Mouse (Mus musculus) layer of hippocampus, adult 9-11 months (tissue): ENCODE data around the gene Popdc2.

Source experiments
- DNase-seq: peaks from one replicate; pipeline ENCODE4 v3.0.0; 2022

Popdc2 gene

GRCm38 (mm10) chr16:38358256-38358812 lies 3.7 kb upstream of the Popdc2 start:
- DNase-seq = no peak

DNA sequence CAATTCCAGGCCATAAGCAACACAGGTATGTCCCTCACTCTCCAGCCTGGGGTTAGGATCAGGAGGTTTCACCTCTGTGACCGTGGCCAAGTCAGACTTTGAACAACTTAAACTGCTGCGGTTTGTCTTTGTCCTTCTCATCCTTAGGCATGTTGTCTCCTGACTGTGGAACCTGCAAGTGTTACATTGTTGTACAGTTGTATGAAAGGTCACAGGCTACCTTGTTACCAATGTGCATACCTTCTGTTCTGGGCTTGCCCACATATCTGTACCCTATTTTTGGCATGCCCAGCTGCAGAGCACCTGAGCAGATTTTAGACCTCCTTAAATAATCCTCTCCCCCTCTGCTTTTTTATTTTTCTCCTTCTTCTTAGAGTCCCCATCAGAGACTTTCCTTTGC lies 2.8 kb upstream of the Popdc2 start:
- DNase-seq = no peak

DNA sequence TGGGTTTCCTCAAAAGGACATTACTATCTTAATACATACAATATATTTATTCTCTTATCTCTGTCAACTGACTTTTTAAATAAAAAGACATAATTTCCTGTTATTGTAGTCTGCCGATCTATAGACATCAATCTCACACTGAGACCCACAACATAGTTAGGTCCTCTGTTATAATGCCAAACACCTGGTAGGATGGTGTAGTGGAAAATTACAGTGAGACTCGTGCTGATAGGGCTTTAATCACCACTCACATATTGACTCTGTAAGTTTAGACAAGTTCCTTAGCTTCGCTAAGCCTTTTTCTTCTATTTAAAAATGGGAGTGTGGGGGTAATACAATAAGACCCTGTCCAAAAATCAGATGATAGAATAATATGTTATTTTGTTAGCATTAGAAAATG lies 2.2 kb upstream of the Popdc2 start:
- DNase-seq = no peak

DNA sequence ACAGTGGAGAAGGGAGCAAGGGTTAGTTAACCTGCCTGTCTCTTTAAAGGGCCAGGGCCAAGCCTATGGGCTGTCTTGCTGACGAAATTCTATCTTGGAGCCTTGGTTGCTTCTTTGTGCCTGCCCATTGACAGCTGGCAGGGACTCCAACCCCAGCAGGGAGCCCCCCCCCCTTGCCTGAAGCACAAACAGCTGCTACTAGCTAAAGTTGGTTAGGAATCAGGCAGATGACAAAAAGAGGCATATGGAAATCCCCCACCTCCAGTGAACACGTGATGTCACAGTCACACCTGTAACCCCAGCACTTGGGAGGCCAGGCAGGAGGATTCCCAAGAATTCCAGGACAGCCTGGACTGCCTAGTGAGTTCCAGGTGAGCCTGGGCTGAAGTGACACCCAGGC lies 1.7 kb upstream of the Popdc2 start:
- no peak for DNase-seq

DNA sequence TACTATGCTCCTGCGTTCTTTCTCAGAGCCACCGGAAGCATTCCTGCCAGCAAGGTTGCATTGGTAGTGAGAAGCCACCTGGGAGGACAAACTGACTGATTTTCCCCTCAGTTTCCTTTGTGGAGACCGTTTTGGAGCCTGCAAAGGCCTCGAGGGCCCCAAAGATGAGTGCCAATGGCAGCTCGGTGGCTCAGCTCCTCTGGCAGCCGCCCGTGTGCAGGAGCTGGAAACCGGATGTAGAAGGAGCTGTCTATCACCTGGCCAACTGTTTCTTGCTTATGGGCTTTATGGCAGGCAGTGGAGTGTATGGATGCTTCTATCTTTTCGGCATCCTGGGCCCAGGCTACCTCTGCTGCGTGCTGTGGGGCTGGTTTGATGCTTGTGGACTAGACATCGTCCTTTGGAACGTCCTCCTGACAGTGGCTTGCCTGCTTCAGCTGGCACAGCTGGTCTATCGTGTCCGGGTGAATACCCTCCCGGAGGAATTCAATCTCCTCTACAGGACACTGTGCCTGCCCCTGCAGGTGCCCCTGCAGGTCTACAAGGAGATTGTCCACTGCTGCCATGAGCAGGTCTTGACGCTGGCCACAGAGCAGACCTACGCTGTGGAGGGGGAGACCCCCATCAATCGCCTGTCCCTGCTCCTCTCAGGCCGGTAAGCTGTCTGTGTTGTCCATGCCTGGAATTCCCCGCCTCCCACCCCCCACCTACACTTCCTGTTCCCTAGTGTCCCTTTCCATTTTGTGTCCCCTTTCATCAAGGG lies 665 bp downstream of the Popdc2 start:
- DNase-seq = no peak

- DNase-seq = no peak
Measured at GRCm38 (mm10) chr16:38363256-38363595, 1.2 kb downstream of the Popdc2 start.

DNA sequence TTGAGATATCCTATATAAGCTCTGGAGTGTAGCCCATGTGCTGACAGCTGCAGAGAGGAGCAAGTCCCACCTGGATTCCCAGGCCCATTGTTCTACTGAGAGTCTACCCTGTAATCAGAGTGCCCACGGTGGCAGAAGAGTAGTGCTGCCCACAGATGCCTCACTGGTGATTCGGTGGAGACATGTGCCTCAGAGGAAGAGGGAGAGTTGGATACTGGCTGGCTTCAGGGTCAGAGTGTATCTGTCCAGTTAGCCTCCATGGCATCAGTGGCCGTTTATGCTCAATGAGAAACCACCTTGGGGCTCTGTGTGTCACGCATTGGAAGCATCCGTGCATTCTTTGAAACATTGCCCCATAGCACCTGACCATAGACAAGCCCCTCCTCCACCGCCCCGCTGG lies 1.6 kb downstream of the Popdc2 start:
- no peak for DNase-seq

GRCm38 (mm10) chr16:38365390-38365789 lies 3.4 kb downstream of the Popdc2 start:
- no peak for DNase-seq

- DNase-seq = no peak
Measured at GRCm38 (mm10) chr16:38366231-38366630, 4.2 kb downstream of the Popdc2 start.

- DNase-seq = peak; percentile 76
Measured at GRCm38 (mm10) chr16:38368336-38368735, 6.3 kb downstream of the Popdc2 start.

GRCm38 (mm10) chr16:38369000-38369399 lies 7.0 kb downstream of the Popdc2 start:
- DNase-seq = no peak

GRCm38 (mm10) chr16:38369431-38369830 lies 7.4 kb downstream of the Popdc2 start:
- DNase-seq = no peak

GRCm38 (mm10) chr16:38369992-38370484 lies 8.0 kb downstream of the Popdc2 start:
- no peak for DNase-seq

DNA sequence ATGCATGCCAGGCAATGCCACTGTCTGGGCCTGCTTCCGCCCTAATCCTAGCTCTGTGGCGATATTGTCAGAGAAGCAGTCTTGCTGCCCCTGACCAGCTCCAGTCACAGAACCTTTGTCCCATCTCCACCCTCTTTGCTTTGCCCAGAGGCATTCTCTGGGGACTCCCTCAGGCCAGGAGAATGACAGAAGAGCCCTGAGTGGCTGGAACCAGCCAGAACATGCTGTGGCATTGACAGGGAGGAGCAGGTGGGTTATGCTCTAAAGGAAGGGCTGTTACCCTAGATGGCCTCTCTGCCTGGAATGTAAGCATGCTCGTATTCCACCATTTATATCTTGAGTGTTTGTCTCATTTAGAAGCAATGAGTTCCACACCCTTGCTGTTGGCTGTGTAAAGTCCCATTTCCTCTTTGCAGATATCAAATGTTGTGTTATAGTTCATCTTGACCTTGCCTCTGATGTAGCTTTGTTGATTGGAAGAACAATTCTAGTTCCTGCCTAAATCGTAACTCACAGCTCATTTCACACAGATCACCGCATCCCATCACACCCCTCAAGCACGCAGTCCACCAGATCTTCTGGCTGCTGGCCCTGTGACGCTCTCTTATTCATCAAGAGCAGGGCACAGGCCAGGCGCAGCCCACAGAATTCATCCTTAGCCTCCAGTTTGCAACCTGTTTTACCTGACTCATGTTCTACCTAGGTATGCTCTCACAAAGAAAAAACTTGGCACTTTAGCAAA lies 8.8 kb downstream of the Popdc2 start:
- no peak for DNase-seq

DNA sequence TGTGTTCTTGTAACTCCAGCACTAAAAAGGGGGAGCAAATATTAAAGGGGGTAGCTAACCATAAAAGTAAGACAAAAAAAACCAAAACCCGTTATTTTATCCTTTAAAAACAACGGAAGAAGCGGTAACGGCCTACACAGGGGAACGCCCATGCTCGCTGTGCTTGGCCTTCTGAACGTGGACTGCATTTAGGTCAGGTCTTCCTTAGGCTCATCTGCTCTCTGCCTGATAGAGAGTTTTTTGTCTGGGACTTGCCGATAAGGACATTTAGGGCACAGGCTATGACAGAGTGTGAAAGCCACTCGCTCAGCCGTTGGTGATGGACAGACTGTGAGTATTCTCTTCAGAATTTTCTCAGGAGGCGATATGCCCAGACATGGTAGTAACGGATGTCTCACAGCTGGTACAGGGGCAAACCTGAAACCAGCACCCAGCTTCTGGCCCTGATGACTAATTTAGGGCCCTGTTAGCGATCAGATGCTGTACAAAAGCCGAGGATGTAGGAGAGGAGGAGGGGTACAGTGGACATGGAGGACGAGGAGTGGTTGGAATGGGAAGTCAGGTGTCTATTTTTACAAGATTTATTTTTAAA lies 9.8 kb downstream of the Popdc2 start:
- no peak for DNase-seq

DNA sequence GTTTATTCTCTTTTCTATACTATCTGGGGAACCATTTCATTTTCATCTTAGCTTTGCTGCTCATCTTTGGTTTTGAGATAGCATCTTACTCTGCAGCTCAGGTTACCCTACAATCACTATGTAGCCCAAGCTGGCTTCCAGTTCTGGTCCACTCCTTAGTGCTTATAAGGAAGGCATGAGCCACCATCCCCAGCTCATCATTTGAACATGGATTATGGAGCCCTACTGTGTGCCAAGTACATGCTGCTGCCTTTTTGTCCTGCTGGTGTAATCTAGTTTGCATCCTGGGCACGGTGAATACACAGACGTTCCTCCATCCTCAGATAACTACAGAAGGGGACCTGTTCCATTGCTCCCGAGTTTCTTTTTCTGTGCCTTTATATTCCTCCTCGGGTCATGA lies 10.9 kb downstream of the Popdc2 start:
- no peak for DNase-seq

GRCm38 (mm10) chr16:38373439-38373838 lies 11.4 kb downstream of the Popdc2 start:
- no peak for DNase-seq

DNA sequence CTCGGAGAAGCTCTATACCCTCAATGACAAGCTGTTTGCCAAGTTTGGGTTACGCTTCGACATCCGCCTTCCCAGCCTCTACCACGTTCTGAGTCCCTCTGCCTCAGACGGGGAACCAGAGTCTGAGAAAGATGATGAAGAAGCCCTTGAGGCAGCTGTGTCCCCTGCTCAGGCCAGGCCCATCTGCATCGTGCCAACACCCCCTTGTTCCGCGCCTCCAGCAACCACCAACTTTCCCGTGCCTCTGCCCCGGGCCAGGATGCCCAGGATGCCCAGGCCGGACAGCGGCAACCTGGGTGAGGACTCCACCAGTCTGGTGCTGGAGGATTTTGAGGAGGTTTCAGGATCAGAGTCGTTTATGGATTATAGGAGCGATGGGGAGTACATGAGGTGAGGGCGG lies 11.9 kb downstream of the Popdc2 start:
- DNase-seq = no peak

DNA sequence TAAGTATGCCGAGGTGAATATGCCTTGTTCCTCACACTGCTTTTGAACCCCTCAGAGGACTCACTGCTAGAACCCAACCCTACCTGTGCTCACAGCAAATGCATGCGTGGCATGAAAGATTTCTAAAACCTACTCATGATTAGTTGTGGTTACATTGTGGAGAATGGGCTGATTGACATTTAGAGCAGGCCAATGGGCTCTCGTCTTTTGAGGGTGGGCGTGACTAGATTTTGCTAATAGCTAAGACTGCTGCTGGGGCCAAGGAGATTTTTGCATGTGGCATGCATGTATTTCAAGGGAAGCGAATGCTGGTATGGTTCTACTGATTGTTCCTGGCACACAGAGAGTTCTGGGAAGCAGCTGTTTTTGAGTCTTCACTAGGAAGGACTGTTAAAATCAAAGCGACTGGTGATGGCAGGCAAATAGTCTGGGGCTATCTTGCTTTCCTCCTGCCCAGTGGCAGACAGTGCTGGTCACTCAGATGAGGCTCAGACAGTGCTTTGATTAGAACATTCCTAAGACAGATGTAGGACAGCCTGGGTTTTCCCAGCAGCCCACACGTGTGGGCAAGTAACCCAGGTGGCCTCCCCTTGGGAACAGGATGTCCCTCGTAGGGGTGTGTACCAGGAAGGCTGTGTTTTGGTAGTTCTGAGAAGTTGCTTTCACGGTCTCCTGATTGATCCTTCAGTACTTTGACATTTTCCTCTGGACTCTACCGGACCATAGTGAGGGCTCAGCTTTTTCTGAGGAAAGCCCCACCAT lies 12.6 kb downstream of the Popdc2 start:
- no peak for DNase-seq

- no peak for DNase-seq
Measured at GRCm38 (mm10) chr16:38375182-38375581, 13.2 kb downstream of the Popdc2 start.

GRCm38 (mm10) chr16:38376163-38376840 lies 14.3 kb downstream of the Popdc2 start:
- DNase-seq = peak; percentile 57

GRCm38 (mm10) chr16:38376841-38377249 lies 14.8 kb downstream of the Popdc2 start:
- no peak for DNase-seq
